Mouse (Mus musculus) midbrain, embryonic 14.5 days (tissue): ENCODE results near the gene Abcb7. TPM values are rescaled to one million over a fixed set of nuclear protein-coding genes. Genes with fewer than 3 reads are reported as not detected.

ENCODE experiments used
- polyA plus RNA-seq: library from polyadenylated mRNA; unstranded; fragments of >200 nt; fragmentation: Nextera tagmentation; extraction: Ambion mirVana; gene quantifications from 2 replicates; pipeline ENCODE4 v1.2.1, GENCODE M21; 2014

The Abcb7 gene
- polyA plus RNA-seq, 1 experiment from 2014 or later: 13.6 TPM

Other genes starting within 250 kb of the Abcb7 start
- 19.1 and 22.0 TPM in 2 replicates for gene Nexmif, start 212.7 kb downstream of the Abcb7 start, polyA plus RNA-seq
- gene Uprt, start 69.0 kb upstream of the Abcb7 start, polyA plus RNA-seq: 2.6 and 2.8 TPM in 2 replicates